Mouse (Mus musculus) lung, embryonic 14.5 days (tissue): ENCODE results near the gene Bag1. TPM values are rescaled to one million over a fixed set of nuclear protein-coding genes. Genes with fewer than 3 reads are reported as not detected.
"Not testable (repeated sequence)": the region's sequence is repeated elsewhere in the genome, so short reads cannot be mapped to it uniquely, and the experiment has no call there.

Experiments used
- ATAC-seq: fragments of 200-750 bp; cut with Nextera tagmentation; 2 replicates; pipeline ENCODE4 v1.8.0; 2017; ENCODE audit warnings: mild to moderate bottlenecking, moderate TSS enrichment, moderate library complexity; ENCODE audit not compliant: insufficient read depth
- DNase-seq: peaks from one replicate; pipeline ENCODE4 v3.0.0-alpha.2; 2015
- H3K27ac ChIP-seq: fragments of 300-500 bp; sonication (generic); 2 replicates; pipeline ENCODE4 v1.5.1; 2014; ENCODE audit warnings: low read depth, mild to moderate bottlenecking, moderate library complexity
- H3K27me3 ChIP-seq: fragments of 300-500 bp; sonication (generic); 2 replicates; pipeline ENCODE4 v1.6.1; 2014; ENCODE audit warnings: low read length, control low read depth; ENCODE audit not compliant: insufficient read depth
- H3K36me3 ChIP-seq: fragments of 300-500 bp; sonication (generic); 2 replicates; pipeline ENCODE4 v1.6.1; 2014; ENCODE audit warnings: control low read depth; ENCODE audit not compliant: insufficient read depth
- H3K4me1 ChIP-seq: fragments of 300-500 bp; sonication (generic); 2 replicates; pipeline ENCODE4 v1.6.1; 2014; ENCODE audit warnings: antibody characterized with exemption, control low read depth; ENCODE audit not compliant: insufficient read depth
- H3K4me2 ChIP-seq: fragments of 300-500 bp; sonication (generic); 2 replicates; pipeline ENCODE4 v1.6.1; 2014; ENCODE audit warnings: mild to moderate bottlenecking
- H3K4me3 ChIP-seq: fragments of 300-500 bp; sonication (generic); 2 replicates; pipeline ENCODE4 v1.5.1; 2014; ENCODE audit warnings: low read depth, low read length
- H3K9ac ChIP-seq: fragments of 300-500 bp; sonication (generic); 2 replicates; pipeline ENCODE4 v1.6.1; 2014
- H3K9me3 ChIP-seq: fragments of 300-500 bp; sonication (generic); 2 replicates; pipeline ENCODE4 v1.6.1; 2016; ENCODE audit warnings: low read depth, low read length, control low read depth
- CTCF ChIP-seq: IDR thresholded peaks from 2 replicates; pipeline ENCODE4 v1.5.1; 2016; ENCODE audit warnings: antibody characterized with exemption, low read depth
- WGBS: fragments of 180-500 bp; shearing (Covaris S2); extraction: QIAGEN DNeasy Blood & Tissue Kit; methylation state at CpG from one replicate; pipeline ENCODE4 v1.1.7; 2014; 5-methylcytosine and 5-hydroxymethylcytosine counted together
- polyA plus RNA-seq: library from polyadenylated mRNA; unstranded; fragments of >200 nt; fragmentation: Nextera tagmentation; extraction: Ambion mirVana; gene quantifications from 2 replicates; pipeline ENCODE4 v1.2.1, GENCODE M21; 2014

The Bag1 gene
- polyA plus RNA-seq, 1 experiment from 2014 or later, result 210 TPM

GRCm38 (mm10) chr4:40955942-40956341, 7.8 kb upstream of the Bag1 start:
- DNase-seq (no peak), ATAC-seq (no peak)
- TF ChIP-seq CTCF, result no peak
- no peak overlapping the region for H3K9ac ChIP-seq
- no peak overlapping the region for H3K27ac ChIP-seq
- no peaks in the 10 kb centered on the region for H3K4me1 ChIP-seq
- no peaks in the 10 kb centered on the region for H3K9me3 ChIP-seq
- no peak overlapping the region for H3K4me3 ChIP-seq
- H3K4me2 ChIP-seq, result no peak overlapping the region
- 70% methylated on average over 6 of the region's 6 CpGs for WGBS
- no peaks in the 10 kb centered on the region for H3K27me3 ChIP-seq
- peaks cover 88% of the 10 kb centered on the region for H3K36me3 ChIP-seq

GRCm38 (mm10) chr4:40953521-40953920, 5.4 kb upstream of the Bag1 start:
- no peaks in the 10 kb centered on the region for H3K4me1 ChIP-seq
- no peaks in the 10 kb centered on the region for H3K9me3 ChIP-seq
- H3K27ac ChIP-seq, result no peak overlapping the region
- TF ChIP-seq CTCF, result peak; percentile 24; the same call in 1 of the 2 replicates
- WGBS, result 90% methylated on average over 1 of the region's 1 CpGs
- no peak overlapping the region for H3K4me2 ChIP-seq
- H3K4me3 ChIP-seq, result no peak overlapping the region
- peaks cover 73% of the 10 kb centered on the region for H3K36me3 ChIP-seq
- H3K9ac ChIP-seq, result no peak overlapping the region
- peak; percentile 21 for DNase-seq
- ATAC-seq, result no peak
- H3K27me3 ChIP-seq, result no peaks in the 10 kb centered on the region

- WGBS, result under 1% methylated on average over 40 of the region's 40 CpGs
- H3K27ac ChIP-seq, result peak overlapping the region; percentile 92
- H3K9me3 ChIP-seq, result no peaks in the 10 kb centered on the region
- 0 out of 2 replicates have a peak, but pooled peaks cover 3% of the 10 kb centered on the region for H3K4me1 ChIP-seq
- ATAC-seq, result peak; percentile 22
- H3K4me2 ChIP-seq, result peak overlapping the region; percentile 84
- H3K9ac ChIP-seq, result peak overlapping the region; percentile 88
- 0 out of 2 replicates have a peak, but pooled peaks have one; percentile 15 for TF ChIP-seq CTCF
- peaks cover 52% of the 10 kb centered on the region for H3K36me3 ChIP-seq
- DNase-seq, result no peak
- H3K4me3 ChIP-seq, result peak overlapping the region; percentile 89
- no peaks in the 10 kb centered on the region for H3K27me3 ChIP-seq
Observed at GRCm38 (mm10) chr4:40947565-40948159, 432 bp downstream of the Bag1 start.

- TF ChIP-seq CTCF, result no peak
- no peak for DNase-seq
- Histone ChIP-seq H3K4me2 (peak overlapping the region; percentile 84), H3K9me3 (no peaks in the 10 kb centered on the region), H3K27me3 (no peaks in the 10 kb centered on the region), H3K27ac (no peak overlapping the region), H3K4me3 (peak overlapping the region; percentile 89), H3K36me3 (peaks cover 54% of the 10 kb centered on the region), H3K9ac (peak overlapping the region; percentile 88), H3K4me1 (0 out of 2 replicates have a peak, but pooled peaks cover 3% of the 10 kb centered on the region)
- ATAC-seq, result no peak
- WGBS, result 74% methylated on average over 7 of the region's 7 CpGs
Observed at GRCm38 (mm10) chr4:40946516-40947121, 1.5 kb downstream of the Bag1 start.

GRCm38 (mm10) chr4:40943651-40944050, 4.4 kb downstream of the Bag1 start:
- no peak for TF ChIP-seq CTCF
- no peak overlapping the region for H3K4me2 ChIP-seq
- no peak overlapping the region for H3K27ac ChIP-seq
- H3K27me3 ChIP-seq, result no peaks in the 10 kb centered on the region
- peaks cover 68% of the 10 kb centered on the region for H3K36me3 ChIP-seq
- no peaks in the 10 kb centered on the region for H3K9me3 ChIP-seq
- H3K9ac ChIP-seq, result no peak overlapping the region
- no peak for ATAC-seq
- H3K4me1 ChIP-seq, result 0 out of 2 replicates have a peak, but pooled peaks cover 3% of the 10 kb centered on the region
- no peak for DNase-seq
- WGBS, result 96% methylated on average over 5 of the region's 5 CpGs
- no peak overlapping the region for H3K4me3 ChIP-seq

GRCm38 (mm10) chr4:40938793-40939192, 9.3 kb downstream of the Bag1 start:
- Histone ChIP-seq H3K27me3 (no peaks in the 10 kb centered on the region), H3K36me3 (peaks cover 85% of the 10 kb centered on the region), H3K9ac (no peak overlapping the region), H3K4me1 (no peaks in the 10 kb centered on the region), H3K27ac (no peak overlapping the region), H3K4me3 (no peak overlapping the region), H3K4me2 (no peak overlapping the region), H3K9me3 (no peaks in the 10 kb centered on the region)
- DNase-seq (no peak), ATAC-seq (no peak)
- TF ChIP-seq CTCF, result no peak
- WGBS, result 89% methylated on average over 5 of the region's 5 CpGs

GRCm38 (mm10) chr4:40936175-40936839, 11.8 kb downstream of the Bag1 start:
- ATAC-seq (no peak), DNase-seq (no peak)
- Histone ChIP-seq H3K9me3 (no peaks in the 10 kb centered on the region), H3K27ac (no peak overlapping the region), H3K4me3 (no peak overlapping the region), H3K4me1 (no peaks in the 10 kb centered on the region), H3K36me3 (peaks cover 83% of the 10 kb centered on the region), H3K9ac (no peak overlapping the region), H3K4me2 (no peak overlapping the region), H3K27me3 (no peaks in the 10 kb centered on the region)
- TF ChIP-seq CTCF, result no peak
- WGBS, result 84% methylated on average over 9 of the region's 9 CpGs

GRCm38 (mm10) chr4:40934369-40934768, 13.7 kb downstream of the Bag1 start:
- WGBS, result 89% methylated on average over 3 of the region's 3 CpGs
- peaks cover 64% of the 10 kb centered on the region for H3K36me3 ChIP-seq
- not testable (repeated sequence) for H3K4me1 ChIP-seq, H3K4me2 ChIP-seq, H3K9me3 ChIP-seq, H3K9ac ChIP-seq, ATAC-seq, DNase-seq, H3K4me3 ChIP-seq, H3K27me3 ChIP-seq, H3K27ac ChIP-seq
